Mouse (Mus musculus) left cerebral cortex, adult 18-20 months (tissue): Measurements from ENCODE around the gene Ambra1. TPM values are rescaled to one million over a fixed set of nuclear protein-coding genes. Genes with fewer than 3 reads are reported as not detected.

Source experiments
- DNase-seq, 2 experiments: peaks; one replicate each; pipeline ENCODE4 v3.0.0; 2021 to 2022; ENCODE audit warnings: low spot score in 2 of 2, mixed read lengths in 1 of 2
- total RNA-seq, 2 experiments: library from RNA; stranded (reverse); gene quantifications; 2 replicates each; pipeline ENCODE4 v1.2.3; 2021

Ambra1 gene
- total RNA-seq, 2 experiments from 2014 or later: 52.5 to 53.6 TPM

DNA sequence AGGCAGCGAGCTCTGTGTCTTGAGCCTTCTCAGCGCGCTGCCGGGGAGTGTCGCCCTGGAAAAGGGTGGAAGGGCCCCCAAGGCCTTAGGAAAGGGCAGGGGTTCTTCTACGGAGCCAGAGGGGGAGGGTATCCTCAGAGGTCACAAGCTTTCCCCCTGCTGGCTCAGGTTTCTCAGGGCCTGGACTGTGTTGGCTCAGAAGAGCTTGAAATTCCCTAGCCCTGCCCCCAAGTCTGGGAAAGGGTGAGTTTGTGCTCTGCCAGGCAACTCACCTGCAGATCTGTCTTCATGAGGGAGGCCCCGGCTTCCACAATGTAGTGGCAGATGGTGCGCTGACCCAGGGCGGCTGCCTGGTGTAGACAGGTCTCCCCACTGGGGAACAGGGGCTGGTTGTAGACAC is 203.5 kb downstream of the Ambra1 start:
- no peak for DNase-seq

DNA sequence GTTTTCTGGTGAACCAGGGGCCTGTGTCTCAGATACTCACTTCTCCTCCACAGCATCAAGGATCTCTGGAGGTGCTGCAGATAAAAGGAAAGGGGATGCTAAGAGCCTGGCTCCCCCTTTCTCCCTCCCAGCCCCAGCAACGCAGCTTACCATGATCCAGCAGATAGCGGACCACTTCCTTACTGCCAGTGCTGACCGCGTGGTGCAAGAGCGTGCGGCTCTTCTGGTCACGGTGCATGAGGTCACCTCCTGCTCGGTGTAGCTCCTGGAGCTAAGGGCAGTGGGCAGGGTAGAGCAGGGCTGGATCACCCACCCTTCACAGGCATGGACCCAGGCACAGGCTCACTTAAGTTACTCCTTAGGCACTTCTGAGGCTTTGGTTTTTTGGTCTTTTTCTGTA is 204.1 kb downstream of the Ambra1 start:
- DNase-seq: no peak

DNA sequence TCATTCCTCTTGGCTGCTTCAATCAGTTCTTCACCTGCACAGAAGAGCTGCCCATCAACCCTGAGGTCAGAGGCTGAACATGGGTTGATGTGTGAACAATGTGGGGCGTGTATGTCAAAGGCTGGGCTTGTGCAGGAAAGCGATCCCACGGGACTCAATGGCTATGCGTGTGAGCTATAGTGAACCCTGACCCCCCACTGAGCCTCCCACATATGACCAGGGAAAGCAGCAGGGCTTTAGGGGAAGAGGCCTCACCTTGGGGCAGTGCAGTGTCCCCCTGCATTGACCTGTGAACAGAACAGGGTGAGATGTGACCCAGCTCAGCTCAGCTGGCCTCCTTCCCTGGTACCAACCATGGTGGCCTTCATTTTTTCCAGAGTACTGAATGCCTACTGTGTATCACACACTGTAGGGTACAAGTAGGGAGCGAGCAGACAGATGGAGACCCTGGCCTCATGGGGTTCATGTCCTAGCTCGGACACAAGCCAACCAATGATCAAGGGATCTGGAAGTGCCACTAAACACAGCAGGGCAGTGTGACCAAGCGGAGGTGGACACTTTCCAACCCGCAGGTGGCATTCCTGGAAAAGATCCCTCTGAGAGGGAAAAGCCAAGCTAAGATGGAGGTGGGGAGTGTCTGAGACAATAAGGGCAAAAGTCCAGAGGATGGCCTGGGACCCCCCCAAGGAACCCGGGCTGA is 205.0 kb downstream of the Ambra1 start:
- no peak for DNase-seq

DNA sequence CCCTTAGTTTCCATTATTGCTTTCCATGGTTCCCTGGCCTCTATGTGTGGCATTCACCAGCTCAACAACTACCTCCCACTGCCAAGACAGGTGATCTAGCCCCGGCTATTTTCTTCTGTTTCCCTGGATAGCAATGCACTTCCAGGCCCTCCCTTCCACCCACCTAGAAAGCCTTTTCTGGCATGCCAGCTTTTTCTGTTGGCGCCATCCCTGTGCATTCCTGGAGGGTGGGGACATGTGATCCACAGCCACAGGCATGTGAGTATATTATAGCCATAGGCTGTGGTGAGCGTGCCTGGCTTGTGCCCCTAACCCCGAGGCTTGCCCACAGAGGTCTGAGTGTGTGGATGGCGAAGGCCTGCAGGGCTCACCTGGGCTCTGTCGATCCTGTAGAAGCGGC is 206.2 kb downstream of the Ambra1 start:
- peak in 1 of 2 experiments; percentile 62 for DNase-seq

DNA sequence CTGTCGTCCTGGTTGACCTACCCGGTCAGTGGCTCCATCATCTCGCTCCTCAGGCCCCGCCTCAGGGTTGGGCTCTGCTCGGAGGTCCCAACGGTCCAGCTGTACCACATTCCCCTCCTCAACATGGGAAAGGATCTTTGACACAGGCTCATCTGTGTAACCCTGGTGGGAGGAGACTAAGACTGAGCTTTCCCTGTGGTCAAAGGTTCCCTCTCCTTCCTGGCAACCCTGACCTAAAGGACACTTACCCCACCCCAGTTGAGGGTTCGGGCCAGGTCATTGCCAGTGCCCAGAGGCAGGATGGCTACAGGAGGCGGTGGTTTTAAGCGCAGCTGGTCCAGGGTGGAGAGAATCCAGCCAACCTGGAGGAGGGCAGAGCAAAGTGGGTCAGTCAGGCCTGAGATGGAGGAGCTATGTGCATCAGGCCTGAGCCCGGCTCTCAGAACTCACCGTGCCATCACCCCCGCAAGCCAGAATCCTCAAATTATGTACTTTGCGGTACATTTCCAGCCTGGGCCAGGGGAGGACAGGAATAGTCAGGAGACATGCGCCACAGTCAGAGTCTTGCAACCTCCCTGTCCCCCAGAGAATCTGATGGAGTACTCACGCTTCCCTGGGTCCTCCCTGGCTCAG is 209.5 kb downstream of the Ambra1 start:
- DNase-seq: peak in 1 of 2 experiments; percentile 55

DNA sequence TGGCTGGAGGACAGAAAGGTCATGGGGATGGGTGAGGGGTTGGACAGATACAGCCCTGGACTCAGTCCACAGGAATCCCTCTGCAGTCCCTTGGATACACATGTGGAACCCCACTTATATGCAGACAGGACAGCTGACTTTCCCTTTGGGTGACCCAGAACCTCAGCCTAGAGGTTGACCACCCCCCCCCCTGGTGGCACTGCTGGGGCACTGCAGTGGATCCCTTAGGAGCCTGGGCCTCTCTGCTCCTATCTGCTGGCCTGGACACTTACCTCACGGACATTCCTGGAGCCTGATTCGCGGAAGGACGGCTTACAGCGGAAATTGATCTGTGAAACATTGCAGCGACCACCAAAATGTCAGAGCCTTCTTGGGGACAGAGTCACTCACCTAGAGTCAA is 212.4 kb downstream of the Ambra1 start:
- DNase-seq: no peak

DNA sequence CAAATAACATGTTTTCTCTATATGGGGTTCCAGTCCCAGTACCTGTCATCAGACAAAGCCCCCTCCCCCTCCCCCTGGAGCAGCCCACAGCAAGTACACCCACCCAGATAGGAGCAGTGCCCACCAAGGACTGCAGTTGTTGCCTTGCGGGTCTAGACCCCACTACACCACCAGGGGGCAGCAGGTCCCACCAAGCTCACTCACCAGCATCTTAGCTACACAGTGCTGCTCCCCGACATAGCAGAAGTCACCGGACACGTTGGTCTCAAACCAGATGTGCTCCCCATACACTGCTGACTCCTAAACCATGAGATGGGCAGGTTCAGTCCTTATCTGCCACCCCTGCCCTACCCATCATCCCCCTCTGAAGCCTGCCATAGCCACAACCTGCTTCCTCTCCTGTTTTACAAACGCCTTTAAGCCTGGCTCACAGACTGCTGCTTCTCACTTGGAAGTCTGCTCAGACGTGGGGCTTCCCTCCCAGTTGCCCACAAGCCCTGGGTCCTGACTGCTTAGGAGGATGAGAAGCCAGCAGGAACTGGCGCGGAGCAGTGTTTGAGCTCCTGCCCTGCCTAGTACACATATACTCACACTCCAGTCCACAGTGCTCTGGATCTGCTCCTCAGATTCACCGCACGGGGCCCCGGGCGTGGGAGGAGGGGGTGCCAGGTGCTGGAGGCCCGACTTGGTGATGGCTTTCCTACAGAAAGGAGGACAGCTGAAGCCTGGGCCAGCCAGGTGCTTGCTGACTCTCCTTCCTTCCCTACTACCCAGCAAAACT is 214.4 kb downstream of the Ambra1 start:
- DNase-seq: peak; percentile 81 to 83

DNA sequence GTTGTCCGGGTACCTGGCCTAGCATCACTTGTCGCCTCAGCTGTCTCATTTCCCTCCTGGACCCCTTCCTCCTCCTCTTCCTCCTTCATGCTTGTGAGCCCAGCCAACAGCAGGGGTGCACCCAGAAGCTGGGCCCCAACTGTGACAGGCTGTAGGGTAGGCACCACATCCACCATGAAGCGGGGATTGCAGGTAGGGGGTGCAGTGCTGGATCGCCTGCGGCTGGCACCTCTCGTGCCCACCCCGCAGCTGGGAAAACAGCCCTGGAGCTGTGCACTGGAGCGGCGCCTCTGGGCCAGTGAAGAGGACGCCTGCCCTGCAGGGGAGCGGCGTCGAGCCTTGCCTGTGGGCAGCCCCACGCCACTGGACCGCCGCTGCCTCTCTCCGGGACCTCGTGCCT is 215.5 kb downstream of the Ambra1 start, which contains the start of gene Gm9821:
TSS of gene Gm9821 (plus strand) at position 221 of the 400 bp plus-strand sequence.
- DNase-seq: no peak

DNA sequence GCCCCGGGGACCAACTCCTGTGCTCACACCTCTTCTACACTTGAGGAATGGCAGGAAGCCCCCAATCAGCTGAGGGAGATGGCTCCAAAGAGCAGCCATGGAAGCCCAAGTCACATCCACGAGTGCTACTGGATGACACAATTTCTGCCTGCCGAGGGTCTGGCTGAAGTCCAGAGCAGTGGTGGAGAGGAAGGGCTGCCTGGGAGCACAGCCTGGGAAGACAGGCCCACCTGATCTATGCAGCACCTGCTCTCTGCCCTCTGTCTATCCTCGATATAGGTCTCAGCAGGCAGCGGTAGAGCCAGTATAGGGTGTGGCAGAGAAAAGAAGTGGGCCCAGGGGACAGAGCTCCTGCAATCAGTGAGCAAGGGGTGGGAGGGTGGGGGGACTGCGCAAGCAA is 216.9 kb downstream of the Ambra1 start:
- DNase-seq: peak in 1 of 2 experiments; percentile 44

DNA sequence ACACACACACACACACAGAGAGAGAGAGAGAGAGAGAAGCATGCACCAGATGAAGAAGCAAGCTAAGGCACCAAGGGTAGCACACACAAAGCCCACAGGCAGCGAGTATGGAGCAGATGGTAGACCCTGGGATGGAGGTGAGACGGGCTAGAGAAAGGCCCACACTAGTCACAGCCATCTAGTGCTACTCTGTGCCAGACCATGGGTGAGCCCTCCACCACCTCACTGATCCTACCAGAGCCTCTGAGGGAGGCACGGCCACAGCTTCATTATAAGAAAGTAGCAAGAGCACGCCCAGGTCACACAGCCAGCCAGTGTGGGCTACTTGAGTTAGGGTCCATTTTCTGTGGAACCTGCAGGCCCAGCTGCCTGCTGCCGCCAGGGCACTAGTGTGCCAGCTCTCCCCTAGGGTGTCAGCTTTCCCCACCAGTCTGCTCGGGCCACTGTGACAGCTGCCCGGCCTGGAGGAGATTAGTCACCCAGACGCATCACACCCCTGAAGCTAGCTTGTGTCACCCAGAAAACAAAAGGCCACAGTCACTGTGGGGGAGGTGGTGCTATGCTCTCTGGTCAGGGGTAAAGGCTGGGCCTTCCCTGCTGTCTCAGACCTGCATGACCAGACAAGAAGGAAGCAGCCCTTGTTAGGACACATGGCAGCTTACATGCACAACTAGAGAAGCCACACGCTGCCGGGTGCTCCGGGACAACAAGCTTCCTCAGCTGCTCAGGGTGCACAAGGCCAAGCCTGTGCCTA is 217.6 kb downstream of the Ambra1 start:
- peak in 1 of 2 experiments; percentile 40 for DNase-seq

DNA sequence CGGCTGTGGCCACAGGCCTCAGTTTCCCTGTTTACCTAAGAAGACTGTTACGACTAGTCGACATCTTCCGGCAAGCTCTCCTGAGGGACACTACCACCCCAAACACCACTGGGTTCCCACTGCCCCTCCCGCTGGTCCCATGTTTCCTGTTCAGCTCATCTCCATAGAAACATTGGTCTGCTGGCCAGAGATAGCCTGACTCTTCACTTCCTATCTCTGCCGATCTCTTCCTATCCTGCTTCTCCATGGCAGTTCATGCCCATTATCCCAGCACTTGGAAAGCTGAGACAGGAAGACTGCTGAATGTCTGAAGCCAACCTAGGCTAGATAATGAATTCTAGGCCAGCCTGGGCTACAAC is 218.2 kb downstream of the Ambra1 start:
- DNase-seq: no peak

DNA sequence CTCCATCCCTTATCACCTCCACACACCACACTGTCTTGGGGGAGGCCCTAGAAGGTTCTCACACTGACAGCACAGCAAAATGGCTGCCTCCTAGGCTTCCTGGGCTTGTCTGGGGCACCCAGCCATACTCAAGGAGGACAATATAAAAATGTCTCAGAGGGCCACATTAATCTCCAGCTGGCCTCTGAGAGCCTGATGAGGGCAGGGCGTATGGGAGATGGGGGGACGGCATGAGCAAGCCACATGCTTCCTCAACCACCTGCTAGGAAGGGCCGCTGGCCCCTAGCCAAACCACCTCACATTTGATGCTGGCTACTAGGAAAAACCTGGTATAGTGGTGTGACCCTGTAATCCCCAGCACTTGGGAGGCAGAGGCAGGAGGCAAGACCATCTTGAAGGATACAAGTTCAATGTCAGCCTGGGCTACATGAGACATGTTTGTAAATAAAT is 218.9 kb downstream of the Ambra1 start:
- DNase-seq: no peak

DNA sequence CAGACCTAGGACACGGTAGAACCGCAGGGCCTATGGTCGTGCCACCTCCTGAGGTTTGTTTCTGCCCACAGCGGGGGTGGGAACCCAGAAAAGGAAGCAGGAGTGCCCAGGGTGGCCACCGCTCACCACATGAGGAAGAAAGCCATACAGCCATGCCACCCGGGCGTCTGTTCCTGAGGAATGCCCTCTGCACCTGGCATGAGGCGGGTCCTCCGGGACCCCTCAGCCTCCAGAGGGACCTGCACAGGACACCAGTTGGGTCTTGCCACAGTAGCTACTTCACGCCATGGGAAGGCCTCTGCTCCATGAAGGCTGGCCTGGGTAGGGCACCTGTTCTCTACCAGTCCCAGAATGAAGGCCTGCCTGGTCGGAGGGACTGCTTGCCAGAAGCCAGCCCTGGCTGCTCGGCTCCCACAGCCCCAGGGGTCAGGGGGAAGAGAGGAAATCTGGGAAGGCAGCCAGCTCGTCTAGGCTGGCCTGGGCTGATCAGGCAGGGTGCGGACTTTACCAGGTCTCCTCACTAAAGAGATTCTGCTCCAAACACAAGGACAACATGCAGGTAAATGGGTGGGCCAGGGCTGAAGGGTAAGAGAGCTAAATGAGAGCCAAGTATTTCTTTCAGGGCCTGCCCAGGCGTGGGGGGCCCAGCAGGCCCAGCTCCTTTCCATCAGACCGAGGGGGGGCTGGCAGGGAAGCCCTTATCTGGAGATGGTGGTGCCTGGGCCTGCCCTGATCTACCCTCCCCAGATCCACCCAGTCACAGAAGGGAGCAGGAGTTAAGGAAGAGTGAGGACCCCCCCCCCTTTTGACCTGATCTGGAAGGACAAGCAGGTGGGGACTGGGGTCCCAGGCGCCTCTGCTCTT is 219.7 kb downstream of the Ambra1 start:
- no peak for DNase-seq

DNA sequence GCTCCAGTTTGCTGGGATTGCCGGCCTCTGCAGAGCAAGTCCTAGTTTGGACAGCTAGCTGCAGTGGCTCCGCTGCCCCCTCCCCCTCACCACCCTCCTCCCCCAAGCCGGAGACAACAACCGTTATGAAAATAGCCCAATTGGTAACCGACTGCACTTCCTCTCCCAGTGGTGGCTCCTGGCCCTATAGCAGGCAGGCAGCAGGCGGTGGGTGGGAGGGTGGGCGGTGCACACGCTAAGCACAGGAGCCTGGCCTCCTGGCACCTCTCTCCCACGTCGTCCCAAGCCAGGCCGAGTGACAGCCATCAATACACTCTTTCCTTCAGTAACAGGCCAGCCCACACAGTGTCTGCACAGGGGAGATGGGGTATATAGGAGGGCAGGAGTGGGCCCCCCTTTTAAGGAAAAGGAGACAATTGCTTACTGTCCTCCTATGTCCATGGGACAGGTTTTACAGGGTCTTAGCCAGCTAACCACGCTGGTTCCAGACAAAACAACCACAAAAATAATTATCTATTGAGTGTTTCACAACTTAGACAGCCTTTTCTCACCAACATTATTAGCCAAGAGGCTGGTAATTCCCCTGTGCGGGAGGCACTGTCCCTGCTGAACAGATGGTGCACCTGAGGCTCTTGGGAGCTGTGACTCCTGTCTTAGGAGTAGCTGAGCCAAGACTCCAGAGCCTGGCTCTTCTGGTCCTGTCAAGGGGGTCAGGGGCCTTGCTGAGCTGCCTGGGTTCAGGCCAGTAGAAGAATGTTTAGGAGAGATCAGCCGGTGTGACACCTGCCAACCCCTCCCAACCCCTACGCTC is 220.5 kb downstream of the Ambra1 start:
- DNase-seq: peak in 1 of 2 experiments; percentile 36

DNA sequence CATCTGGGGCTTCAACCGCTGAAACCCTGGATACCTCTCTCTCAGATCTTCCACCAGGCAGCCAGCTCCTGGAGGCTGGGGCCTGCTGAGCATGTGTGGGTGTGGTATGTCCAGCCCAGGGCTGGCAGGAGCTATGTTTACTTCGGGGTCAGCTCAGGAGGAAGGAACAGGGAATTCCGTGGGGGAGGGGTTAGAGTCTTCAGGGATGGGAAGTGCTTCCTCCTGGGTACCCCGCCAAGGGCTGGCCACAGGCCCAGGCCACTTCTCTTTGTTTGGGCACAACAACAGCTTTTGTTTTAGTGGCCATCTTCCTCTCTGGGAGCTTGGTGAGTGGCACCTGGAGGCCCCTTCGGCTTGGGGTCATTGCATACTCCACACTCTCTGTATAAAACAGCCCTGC is 223.9 kb downstream of the Ambra1 start:
- no peak for DNase-seq

DNA sequence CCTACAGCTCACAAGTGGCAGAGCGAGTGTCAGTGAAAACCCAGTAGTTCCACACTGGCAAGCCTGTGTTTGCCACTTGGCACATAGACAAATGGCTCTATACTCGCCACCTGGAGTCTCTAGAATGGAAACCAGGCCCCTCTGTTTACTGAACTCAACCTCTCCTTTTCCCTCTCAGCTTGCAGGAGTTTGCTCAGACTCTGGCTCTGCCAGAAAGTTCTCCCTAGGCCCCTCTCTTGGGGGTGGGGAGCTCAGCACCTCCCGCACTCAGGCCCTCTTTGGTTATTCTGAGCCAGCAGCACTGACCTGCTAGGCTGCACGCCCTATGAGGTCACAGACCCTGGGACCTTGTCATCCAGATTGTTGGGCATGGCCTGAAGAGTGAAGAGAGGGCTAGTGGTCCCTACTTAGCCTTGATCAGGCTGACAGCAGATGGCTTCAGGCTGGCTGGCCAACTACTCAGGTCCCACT is 225.2 kb downstream of the Ambra1 start:
- DNase-seq: no peak

DNA sequence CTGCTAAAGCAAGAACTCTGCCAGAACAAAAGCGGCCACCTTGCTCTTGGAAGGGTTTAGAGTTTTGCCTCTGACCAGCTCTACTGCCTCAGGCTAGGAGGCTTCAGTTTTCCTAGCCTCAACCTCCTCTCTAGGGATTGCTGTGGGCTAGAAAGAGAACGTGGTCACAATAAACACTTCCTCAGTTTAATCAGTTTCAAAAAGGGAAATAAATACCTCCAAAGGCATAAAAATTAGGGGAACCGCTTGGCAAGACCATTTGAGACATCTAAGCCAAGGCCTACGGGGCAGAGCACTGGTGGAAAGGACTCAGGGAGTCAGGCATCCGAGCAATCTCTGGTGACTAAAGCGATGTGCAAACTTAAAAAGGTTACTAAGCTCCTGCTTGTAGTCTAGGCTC is 225.9 kb downstream of the Ambra1 start:
- no peak for DNase-seq

DNA sequence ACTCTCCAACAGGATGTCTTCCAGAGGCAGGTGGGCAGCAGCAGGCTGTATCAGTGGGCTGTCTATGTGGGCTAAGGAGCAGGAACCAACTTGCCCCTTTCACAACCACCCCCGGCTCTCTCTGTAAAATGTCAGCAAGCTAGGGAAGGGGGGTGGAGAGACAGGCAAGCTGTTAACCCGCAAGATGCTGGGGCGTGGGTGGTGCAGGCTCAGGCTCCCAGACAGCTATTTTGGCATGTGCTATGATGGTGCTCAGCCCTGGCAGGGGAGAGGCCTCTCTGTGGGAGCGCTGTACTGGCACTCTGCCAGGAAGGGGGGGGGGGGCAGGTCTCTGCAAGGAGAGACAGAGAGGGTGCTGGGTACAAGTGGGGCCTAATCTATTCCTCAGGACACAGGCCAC is 227.2 kb downstream of the Ambra1 start:
- peak; percentile 82 to 90 for DNase-seq

DNA sequence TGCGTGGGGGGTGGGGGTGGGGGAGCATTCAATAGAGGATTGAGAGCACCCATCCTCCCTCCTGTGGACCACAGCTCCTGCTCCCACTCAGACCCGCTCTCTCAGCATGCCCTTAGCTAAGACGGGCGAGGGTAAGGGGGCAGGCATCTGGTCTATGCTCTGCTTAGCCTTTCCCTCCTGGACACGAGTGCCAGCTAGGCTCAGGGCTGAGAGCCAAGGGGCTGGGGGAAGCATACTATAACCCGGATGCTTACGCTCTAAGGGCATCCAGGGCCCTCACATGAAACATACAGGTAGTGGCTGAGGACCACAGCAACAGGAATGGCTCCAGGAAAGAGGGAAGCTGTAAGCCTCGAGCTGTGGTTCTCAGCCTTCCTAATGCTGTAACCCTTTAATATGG is 228.1 kb downstream of the Ambra1 start:
- DNase-seq: no peak
